Mouse (Mus musculus): Measurements from ENCODE around the gene Nprl3. TPM values are rescaled to one million over a fixed set of nuclear protein-coding genes. Genes with fewer than 3 reads are reported as not detected.

The Nprl3 gene
- polyA plus RNA-seq, 1 experiment: 49.4 TPM

DNA sequence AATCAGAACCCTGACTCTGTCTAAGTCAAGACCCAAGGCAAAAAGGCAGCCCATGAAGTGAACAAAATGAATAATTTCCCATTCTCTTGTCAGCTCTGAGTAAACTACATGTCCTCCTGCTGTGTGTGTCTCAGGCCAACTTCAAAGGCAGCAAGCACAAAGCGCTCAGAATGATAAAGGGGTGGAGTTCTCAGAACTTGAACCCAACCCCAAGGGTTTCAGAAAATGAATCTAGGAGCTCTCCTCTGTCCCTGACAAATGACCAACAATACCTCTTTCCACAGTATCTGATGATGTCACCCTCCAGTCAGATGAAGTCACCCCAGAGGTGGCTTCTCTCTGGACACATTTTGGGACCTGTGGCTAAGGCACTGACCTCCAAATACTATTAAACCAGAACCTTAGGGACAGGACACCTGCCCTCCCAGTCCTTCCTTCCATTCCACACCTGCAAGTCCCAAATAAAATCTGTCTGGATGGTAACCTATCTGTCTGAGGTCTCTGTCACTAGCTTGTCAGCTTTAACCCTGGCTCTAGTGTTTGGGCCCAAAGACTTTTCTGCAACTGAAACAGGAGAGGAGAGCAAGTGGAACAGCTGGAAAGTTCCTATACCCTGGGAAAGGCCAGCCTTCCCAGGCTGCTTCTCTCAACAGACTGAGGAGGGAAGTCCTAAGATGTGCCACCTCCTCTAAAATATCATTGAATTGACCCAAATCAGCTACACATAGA is 14.1 kb upstream of the Nprl3 start:
- Histone ChIP-seq H3K4me3 (ENCODE audit: insufficient read depth, low read length) (no peak overlapping the region), H3K27ac (ENCODE audit: insufficient read depth, low read length) (no peak overlapping the region), H3K4me1 (ENCODE audit: control insufficient read depth, insufficient read depth, low read length) (no peaks in the 10 kb centered on the region)
- TF ChIP-seq POLR2A (IDR thresholded peaks at IDR 0.05; ENCODE audit: low read depth, low read length) (no peak), CTCF (IDR thresholded peaks at IDR 0.05; ENCODE audit: borderline replicate concordance, insufficient read depth, low read length) (no peak)

DNA sequence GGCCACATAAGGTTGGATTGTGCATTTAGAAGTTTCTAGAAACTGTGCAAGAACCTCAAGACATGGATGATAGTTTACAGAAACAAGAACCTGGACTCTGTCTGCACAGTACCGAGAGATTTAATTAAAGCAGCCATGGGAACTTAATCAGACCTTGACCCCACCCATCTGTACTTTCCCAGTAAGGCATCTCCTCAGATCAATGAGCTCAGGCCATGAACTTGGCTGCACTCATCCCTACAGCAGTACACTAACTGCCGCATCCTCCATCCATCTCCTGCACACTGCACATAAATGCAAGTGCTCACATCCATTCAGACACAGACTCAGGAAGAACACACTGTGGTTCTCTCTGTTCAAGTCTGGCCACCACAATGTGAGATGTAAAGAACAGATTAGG is 13.1 kb upstream of the Nprl3 start:
- H3K4me1 ChIP-seq (ENCODE audit: control insufficient read depth, insufficient read depth, low read length): no peaks in the 10 kb centered on the region
- H3K27ac ChIP-seq (ENCODE audit: insufficient read depth, low read length): no peak overlapping the region
- H3K4me3 ChIP-seq (ENCODE audit: insufficient read depth, low read length): no peak overlapping the region
- no peak for TF ChIP-seq CTCF (IDR thresholded peaks at IDR 0.05; ENCODE audit: borderline replicate concordance, insufficient read depth, low read length)
- no peak for TF ChIP-seq POLR2A (IDR thresholded peaks at IDR 0.05; ENCODE audit: low read depth, low read length)

DNA sequence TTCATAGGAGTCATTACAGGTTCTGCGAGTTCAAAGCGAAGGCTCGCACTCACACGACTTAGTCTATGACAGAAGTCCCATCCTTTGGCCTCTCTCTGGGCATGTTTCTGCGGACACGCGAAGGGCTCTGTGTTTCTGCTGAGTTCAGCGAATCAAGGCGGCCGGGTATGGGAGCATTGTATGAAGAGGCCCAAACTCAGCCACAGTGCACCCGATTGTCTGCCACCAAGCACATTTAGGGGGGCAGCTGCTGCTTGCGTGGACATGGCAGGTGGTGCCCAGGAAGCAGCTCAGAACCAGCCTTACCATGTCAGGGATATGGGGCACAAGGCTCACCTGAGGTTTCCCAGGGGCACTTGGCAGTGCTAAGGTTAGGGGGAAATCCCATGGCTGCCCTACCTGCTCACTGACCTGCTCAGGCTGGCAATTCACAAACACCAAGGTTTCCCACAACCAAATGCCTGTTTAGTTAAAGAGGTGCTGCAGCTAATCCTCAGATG is 11.0 kb upstream of the Nprl3 start:
- H3K4me1 ChIP-seq (ENCODE audit: control insufficient read depth, insufficient read depth, low read length): no peaks in the 10 kb centered on the region
- TF ChIP-seq CTCF (IDR thresholded peaks at IDR 0.05; ENCODE audit: borderline replicate concordance, insufficient read depth, low read length) (no peak), POLR2A (IDR thresholded peaks at IDR 0.05; ENCODE audit: low read depth, low read length) (no peak)
- no peak overlapping the region for H3K27ac ChIP-seq (ENCODE audit: insufficient read depth, low read length)
- H3K4me3 ChIP-seq (ENCODE audit: insufficient read depth, low read length): no peak overlapping the region

DNA sequence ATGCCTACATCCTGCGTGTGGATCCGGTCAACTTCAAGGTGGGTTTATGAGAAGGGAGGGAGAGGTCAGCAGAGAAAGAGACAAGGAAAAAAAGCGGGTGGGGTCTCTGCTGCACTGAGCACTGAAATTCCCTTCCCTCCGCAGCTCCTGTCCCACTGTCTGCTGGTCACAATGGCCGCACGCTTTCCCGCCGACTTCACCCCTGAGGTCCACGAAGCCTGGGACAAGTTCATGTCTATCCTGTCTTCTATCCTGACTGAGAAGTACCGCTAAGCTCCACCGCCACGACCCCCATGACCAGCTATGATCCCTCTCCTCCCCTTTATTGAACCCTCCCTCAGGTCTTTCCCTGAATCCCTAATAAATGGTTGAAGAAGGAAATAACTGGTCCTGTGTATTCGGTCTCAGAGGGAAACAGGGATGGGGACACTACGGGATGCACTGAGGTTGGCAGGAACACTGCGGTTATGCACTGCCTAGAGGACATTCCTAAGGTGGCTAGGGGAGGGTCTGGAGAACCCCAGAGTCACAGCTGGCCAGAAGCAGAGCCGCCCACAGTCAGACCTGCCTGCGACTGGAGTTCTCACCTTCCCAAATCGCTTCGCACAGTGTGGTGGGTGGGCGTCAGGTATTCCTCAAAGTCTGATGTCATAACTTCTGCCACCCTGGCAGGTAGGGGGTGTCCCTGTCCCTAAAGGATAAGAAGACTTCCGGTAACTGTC is 10.4 kb upstream of the Nprl3 start:
- TF ChIP-seq POLR2A (IDR thresholded peaks at IDR 0.05; ENCODE audit: low read depth, low read length): no peak
- TF ChIP-seq CTCF (IDR thresholded peaks at IDR 0.05; ENCODE audit: borderline replicate concordance, insufficient read depth, low read length): no peak
- H3K27ac ChIP-seq (ENCODE audit: insufficient read depth, low read length): no peak overlapping the region
- H3K4me3 ChIP-seq (ENCODE audit: insufficient read depth, low read length): no peak overlapping the region
- no peaks in the 10 kb centered on the region for H3K4me1 ChIP-seq (ENCODE audit: control insufficient read depth, insufficient read depth, low read length)

DNA sequence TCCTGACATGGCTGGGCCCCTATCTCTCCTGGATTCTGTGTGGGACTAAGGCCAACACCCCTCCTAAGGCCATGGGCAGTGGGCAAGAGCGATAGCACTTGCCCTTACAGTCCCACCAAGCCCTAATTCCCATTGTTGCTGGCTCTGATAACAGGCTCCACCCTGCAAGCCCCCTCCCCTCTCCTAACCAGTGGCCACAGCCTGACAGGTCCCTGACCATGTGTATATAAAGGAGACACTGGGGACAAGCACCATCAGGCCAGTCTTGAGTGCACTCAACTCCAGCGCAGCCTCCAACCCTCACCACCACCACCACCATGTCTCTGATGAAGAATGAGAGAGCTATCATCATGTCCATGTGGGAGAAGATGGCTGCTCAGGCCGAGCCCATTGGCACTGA is 8.8 kb upstream of the Nprl3 start, which contains the start of gene Hba-x:
Gene Hba-x, plus strand, starts transcription at position 54 of the 400 bp plus-strand sequence.
- Histone ChIP-seq H3K4me3 (ENCODE audit: insufficient read depth, low read length) (no peak within 1 kb of the TSS), H3K27ac (ENCODE audit: insufficient read depth, low read length) (no peak within 1 kb of the TSS), H3K4me1 (ENCODE audit: control insufficient read depth, insufficient read depth, low read length) (no peaks in the 10 kb centered on the region)
- TF ChIP-seq CTCF (IDR thresholded peaks at IDR 0.05; ENCODE audit: borderline replicate concordance, insufficient read depth, low read length) (no peak), POLR2A (IDR thresholded peaks at IDR 0.05; ENCODE audit: low read depth, low read length) (no peak)

DNA sequence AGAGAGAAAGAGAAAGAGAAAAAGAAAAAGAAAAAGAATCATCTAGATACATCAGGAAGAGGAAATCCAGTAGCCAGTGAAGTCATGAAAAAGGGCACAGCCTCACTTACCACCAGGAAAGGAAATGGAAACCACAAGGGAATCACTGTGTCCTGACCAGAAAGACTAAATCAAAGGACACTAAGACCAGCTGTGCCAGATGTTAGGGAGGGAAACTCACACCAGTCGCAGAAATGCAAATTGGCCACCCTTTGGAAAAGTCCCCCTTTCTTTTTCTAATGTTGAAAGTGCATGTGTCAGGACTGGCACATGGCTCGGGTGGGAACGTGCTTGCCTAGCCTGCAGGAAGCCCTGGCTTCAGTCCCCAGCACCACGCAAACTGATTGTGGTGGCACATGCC is 3.7 kb upstream of the Nprl3 start:
- Histone ChIP-seq H3K4me1 (ENCODE audit: control insufficient read depth, insufficient read depth, low read length) (peaks cover 4% of the 10 kb centered on the region; the same call in 1 of the 2 replicates), H3K27ac (ENCODE audit: insufficient read depth, low read length) (no peak overlapping the region), H3K4me3 (ENCODE audit: insufficient read depth, low read length) (no peak overlapping the region)
- no peak for TF ChIP-seq CTCF (IDR thresholded peaks at IDR 0.05; ENCODE audit: borderline replicate concordance, insufficient read depth, low read length)
- no peak for TF ChIP-seq POLR2A (IDR thresholded peaks at IDR 0.05; ENCODE audit: low read depth, low read length)

DNA sequence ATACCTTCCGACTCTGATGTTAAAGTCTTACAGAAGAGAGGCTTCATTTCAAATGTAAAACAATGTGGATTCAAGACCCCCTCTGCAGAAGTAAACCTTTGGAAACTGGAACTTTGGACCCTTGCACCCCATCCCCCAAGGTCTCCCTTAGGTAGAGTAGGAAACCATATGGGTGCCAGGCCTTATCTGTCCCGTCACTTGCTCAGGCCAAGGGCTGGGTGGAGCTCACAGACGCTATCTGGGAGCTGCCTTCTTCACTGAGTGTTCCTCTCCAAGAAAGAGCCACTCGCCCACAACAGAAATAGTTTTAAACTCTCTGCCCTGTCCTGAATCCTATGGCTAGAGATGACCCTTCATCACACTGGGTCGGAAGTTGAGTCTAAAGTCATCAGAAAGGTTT is 1.4 kb upstream of the Nprl3 start:
- TF ChIP-seq CTCF (IDR thresholded peaks at IDR 0.05; ENCODE audit: borderline replicate concordance, insufficient read depth, low read length): no peak
- no peak for TF ChIP-seq POLR2A (IDR thresholded peaks at IDR 0.05; ENCODE audit: low read depth, low read length)
- Histone ChIP-seq H3K4me1 (ENCODE audit: control insufficient read depth, insufficient read depth, low read length) (peaks cover 8% of the 10 kb centered on the region), H3K4me3 (ENCODE audit: insufficient read depth, low read length) (no peak overlapping the region), H3K27ac (ENCODE audit: insufficient read depth, low read length) (no peak overlapping the region)

DNA sequence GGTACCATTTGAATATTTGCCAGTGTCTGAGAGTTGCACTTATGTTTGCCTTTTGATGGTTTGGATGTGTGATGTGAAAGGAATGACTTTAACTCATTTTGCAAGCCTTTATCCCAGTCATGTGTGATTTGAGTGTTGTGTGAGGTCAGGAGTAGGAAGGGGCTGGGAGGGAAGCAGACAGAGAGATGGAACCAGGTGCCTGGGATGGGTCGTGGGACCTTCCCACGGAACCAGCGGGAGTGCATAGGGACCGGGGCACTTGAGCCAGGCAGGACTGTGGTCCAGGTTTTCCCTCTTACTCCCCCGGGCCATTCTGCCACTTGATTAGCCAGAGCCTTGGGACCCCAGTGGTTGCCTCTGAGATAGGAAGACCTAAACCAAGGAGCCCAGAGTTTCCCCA is 457 bp upstream of the Nprl3 start:
- TF ChIP-seq CTCF (IDR thresholded peaks at IDR 0.05; ENCODE audit: borderline replicate concordance, insufficient read depth, low read length) (no peak), POLR2A (IDR thresholded peaks at IDR 0.05; ENCODE audit: low read depth, low read length) (no peak)
- Histone ChIP-seq H3K4me3 (ENCODE audit: insufficient read depth, low read length) (no peak overlapping the region), H3K4me1 (ENCODE audit: control insufficient read depth, insufficient read depth, low read length) (peaks cover 15% of the 10 kb centered on the region), H3K27ac (ENCODE audit: insufficient read depth, low read length) (peak overlapping the region; percentile 95)

DNA sequence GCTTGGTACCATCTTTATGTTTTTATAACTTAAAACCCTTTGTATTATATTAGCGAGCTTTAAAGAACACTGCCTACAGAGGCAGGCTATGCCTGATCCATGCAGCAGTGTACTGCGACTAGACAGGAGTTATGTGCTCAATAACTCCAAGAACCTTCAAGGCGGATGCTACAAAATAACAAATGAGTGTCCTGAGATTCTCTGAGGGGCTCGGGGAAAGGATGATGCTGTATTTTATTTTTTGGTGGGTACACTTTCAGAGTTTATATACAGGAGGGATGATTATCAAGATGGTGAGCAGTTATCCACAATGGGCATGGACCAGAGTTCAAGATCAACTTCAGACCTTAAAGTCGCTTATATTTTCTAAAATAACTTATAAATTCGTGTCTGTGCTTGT is 731 bp downstream of the Nprl3 start:
- Histone ChIP-seq H3K4me1 (ENCODE audit: control insufficient read depth, insufficient read depth, low read length) (peaks cover 27% of the 10 kb centered on the region), H3K27ac (ENCODE audit: insufficient read depth, low read length) (peak overlapping the region; percentile 95), H3K4me3 (ENCODE audit: insufficient read depth, low read length) (peak overlapping the region; percentile 97)
- TF ChIP-seq POLR2A (IDR thresholded peaks at IDR 0.05; ENCODE audit: low read depth, low read length) (no peak), CTCF (IDR thresholded peaks at IDR 0.05; ENCODE audit: borderline replicate concordance, insufficient read depth, low read length) (no peak)

DNA sequence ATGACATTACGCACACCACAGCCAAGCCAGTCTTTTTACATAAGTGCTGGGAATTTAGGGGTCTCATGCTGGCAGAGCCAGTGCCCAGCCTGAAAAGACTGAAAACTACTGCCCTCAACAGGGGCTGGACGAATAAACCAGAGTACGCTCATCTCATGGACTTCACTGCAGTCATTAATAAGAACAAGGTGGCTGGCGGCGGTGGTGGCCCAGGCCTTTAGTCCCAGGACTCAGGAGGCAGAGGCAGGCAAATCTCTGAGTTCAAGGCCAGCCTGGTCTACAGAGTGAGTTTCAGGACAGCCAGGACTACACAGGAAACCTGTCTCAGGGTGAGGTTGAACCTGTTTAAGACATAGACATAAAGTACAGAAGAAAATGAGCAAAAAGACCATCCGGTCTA is 1.3 kb downstream of the Nprl3 start:
- H3K4me3 ChIP-seq (ENCODE audit: insufficient read depth, low read length): 0 out of 2 replicates have a peak overlapping the region, but pooled peaks have one; percentile 9
- H3K27ac ChIP-seq (ENCODE audit: insufficient read depth, low read length): peak overlapping the region; percentile 73; the same call in 1 of the 2 replicates
- TF ChIP-seq POLR2A (IDR thresholded peaks at IDR 0.05; ENCODE audit: low read depth, low read length): no peak

More for the DNA sequence above, 1.3 kb downstream of the Nprl3 start:
- H3K4me1 ChIP-seq (ENCODE audit: control insufficient read depth, insufficient read depth, low read length): peaks cover 30% of the 10 kb centered on the region

Data from embryonic fibroblast, embryonic 13.5 days (primary cell).